In genomic region chr17:29589221-29589898, GRCm38 (mm10) we compare ENCODE assay signal across 10 mouse cellular contexts. TPM values are rescaled to one million over a fixed set of nuclear protein-coding genes. Genes with fewer than 3 reads are reported as not detected.
DNase-seq lines count a peak whose midpoint lies in the region; ATAC-seq and TF ChIP-seq lines count a peak whose summit lies in the region.
"Had no signal": no experiment of that assay in that cellular context is flagged by ENCODE, and none has a peak within 500 bp of the region (broad histone marks: within the 10 kb centered on the region; RNA-seq: fewer than 3 reads in every experiment).

No protein-coding gene starts in this region.

- 47% methylated on average over 11 of the region's 11 CpGs for WGBS in lung, postnatal 0 days
- WGBS in lung, adult 2 months: 66% methylated on average over 11 of the region's 11 CpGs
- WGBS in limb, embryonic 15.5 days: 48% methylated on average over 11 of the region's 11 CpGs
- WGBS in stomach, embryonic 16.5 days: 54% methylated on average over 11 of the region's 11 CpGs
- 71% methylated on average over 11 of the region's 11 CpGs for WGBS in liver, embryonic 11.5 days
- WGBS in liver, embryonic 12.5 days (ENCODE audit: insufficient replicate concordance): 76% methylated on average over 11 of the region's 11 CpGs

- peak; percentile 27 for DNase-seq in embryo, embryonic 10 days (ENCODE audit: low spot score)
- no peak for DNase-seq in embryo, embryonic 9.5 days (ENCODE audit: extremely low spot score)
- DNase-seq in lung, postnatal 0 days (ENCODE audit: low spot score): peak; percentile 65
- no peak for DNase-seq in lung, adult 2 months
- DNase-seq in liver, embryonic 11.5 days (ENCODE audit: low spot score): no peak

- H3K36me3 ChIP-seq in lung, postnatal 0 days (ENCODE audit: insufficient read depth, low read length): no peaks in the 10 kb centered on the region
- peaks cover 26% of the 10 kb centered on the region; the same call in 1 of the 2 replicates for H3K36me3 ChIP-seq in limb, embryonic 15.5 days
- H3K36me3 ChIP-seq in stomach, embryonic 16.5 days (ENCODE audit: control insufficient read depth, insufficient read depth, low read length): no peaks in the 10 kb centered on the region
- no peaks in the 10 kb centered on the region for H3K36me3 ChIP-seq in liver, embryonic 11.5 days (ENCODE audit: control insufficient read depth, insufficient read depth, low read length)
- H3K36me3 ChIP-seq in liver, embryonic 12.5 days: peaks cover 10% of the 10 kb centered on the region

- H3K27ac ChIP-seq in lung, postnatal 0 days (ENCODE audit: low read length): no peak overlapping the region
- peak overlapping the region; percentile 47; the same call in 1 of the 2 replicates for H3K27ac ChIP-seq in limb, embryonic 15.5 days
- H3K27ac ChIP-seq in stomach, embryonic 16.5 days (ENCODE audit: low read length): no peak overlapping the region
- no peak overlapping the region for H3K27ac ChIP-seq in liver, embryonic 11.5 days (ENCODE audit: low read depth, low read length)
- H3K27ac ChIP-seq in liver, embryonic 12.5 days: no peak overlapping the region
- H3K27ac ChIP-seq: liver, embryonic 14.5 days had no signal

- TF ChIP-seq CTCF in lung, postnatal 0 days (IDR thresholded peaks at IDR 0.05): peak; percentile 34
- no peak for TF ChIP-seq CTCF in lung, adult 2 months (IDR thresholded peaks at IDR 0.05; ENCODE audit: insufficient read depth, low read length)

- H3K4me1 ChIP-seq in lung, postnatal 0 days (ENCODE audit: insufficient read depth, low read depth, low read length): no peaks in the 10 kb centered on the region
- H3K4me1 ChIP-seq in lung, adult 2 months (ENCODE audit: control insufficient read depth, insufficient read depth, low read length): no peaks in the 10 kb centered on the region
- H3K4me1 ChIP-seq in limb, embryonic 15.5 days: peaks cover 8% of the 10 kb centered on the region; the same call in 1 of the 2 replicates
- peaks cover 3% of the 10 kb centered on the region; the same call in 1 of the 2 replicates for H3K4me1 ChIP-seq in stomach, embryonic 16.5 days (ENCODE audit: control insufficient read depth, insufficient read depth, low read length)
- H3K4me1 ChIP-seq in liver, embryonic 11.5 days (replicated peaks; ENCODE audit: control insufficient read depth, insufficient read depth, low read length): peaks cover 3% of the 10 kb centered on the region
- peaks cover 8% of the 10 kb centered on the region for H3K4me1 ChIP-seq in liver, embryonic 12.5 days

- no peak overlapping the region for H3K4me3 ChIP-seq in lung, postnatal 0 days (ENCODE audit: low read depth, low read length)
- H3K4me3 ChIP-seq in lung, adult 2 months (replicated peaks; ENCODE audit: extremely low read depth, low read depth, low read length): no peak overlapping the region
- H3K4me3 ChIP-seq in limb, embryonic 15.5 days: no peak overlapping the region
- H3K4me3 ChIP-seq in stomach, embryonic 16.5 days (replicated peaks; ENCODE audit: low read length): no peak overlapping the region
- H3K4me3 ChIP-seq in liver, embryonic 11.5 days (ENCODE audit: low read depth, low read length): no peak overlapping the region
- no peak overlapping the region for H3K4me3 ChIP-seq in liver, embryonic 12.5 days

- H3K27me3 ChIP-seq in lung, postnatal 0 days (replicated peaks; ENCODE audit: insufficient read depth, low read length): no peaks in the 10 kb centered on the region
- H3K27me3 ChIP-seq in limb, embryonic 15.5 days: no peaks in the 10 kb centered on the region
- H3K27me3 ChIP-seq in stomach, embryonic 16.5 days (ENCODE audit: control insufficient read depth, insufficient read depth, low read length): no peaks in the 10 kb centered on the region
- H3K27me3 ChIP-seq in liver, embryonic 11.5 days (replicated peaks; ENCODE audit: control insufficient read depth, insufficient read depth, low read length): no peaks in the 10 kb centered on the region
- H3K27me3 ChIP-seq in liver, embryonic 12.5 days (replicated peaks): no peaks in the 10 kb centered on the region

- ATAC-seq in lung, postnatal 0 days: peak; percentile 79
- no peak for ATAC-seq in limb, embryonic 15.5 days (ENCODE audit: insufficient number of reproducible peaks, low FRiP score, low TSS enrichment, low read depth)
- 0 out of 2 replicates have a peak, but pooled peaks have one; percentile 18 for ATAC-seq in stomach, embryonic 16.5 days (ENCODE audit: insufficient read depth, low FRiP score)
- ATAC-seq in liver, embryonic 11.5 days (replicated peaks; ENCODE audit: low FRiP score): no peak
- no peak for ATAC-seq in liver, embryonic 12.5 days

- H3K4me2 ChIP-seq in lung, postnatal 0 days (replicated peaks; ENCODE audit: low read depth, low read length): no peak overlapping the region
- H3K4me2 ChIP-seq in limb, embryonic 15.5 days: no peak overlapping the region
- no peak overlapping the region for H3K4me2 ChIP-seq in stomach, embryonic 16.5 days (ENCODE audit: low read depth, low read length)
- no peak overlapping the region for H3K4me2 ChIP-seq in liver, embryonic 11.5 days
- H3K4me2 ChIP-seq in liver, embryonic 12.5 days: no peak overlapping the region

- TF ChIP-seq POLR2A in lung, adult 2 months (IDR thresholded peaks at IDR 0.05; ENCODE audit: borderline replicate concordance, extremely low read depth, low read depth, low read length): no peak

- H3K9ac ChIP-seq in lung, postnatal 0 days (replicated peaks; ENCODE audit: low read depth): no peak overlapping the region
- no peak overlapping the region for H3K9ac ChIP-seq in limb, embryonic 15.5 days
- H3K9ac ChIP-seq in stomach, embryonic 16.5 days (ENCODE audit: low read length): no peak overlapping the region
- H3K9ac ChIP-seq in liver, embryonic 11.5 days (ENCODE audit: low read depth, low read length): no peak overlapping the region
- no peak overlapping the region for H3K9ac ChIP-seq in liver, embryonic 12.5 days
- H3K9ac ChIP-seq: liver, embryonic 14.5 days had no signal

- TF ChIP-seq EP300 in lung, postnatal 0 days (IDR thresholded peaks at IDR 0.05): no peak

- no peaks in the 10 kb centered on the region for H3K9me3 ChIP-seq in lung, postnatal 0 days (ENCODE audit: low read length)
- no peaks in the 10 kb centered on the region for H3K9me3 ChIP-seq in limb, embryonic 15.5 days
- no peaks in the 10 kb centered on the region for H3K9me3 ChIP-seq in stomach, embryonic 16.5 days (replicated peaks; ENCODE audit: control insufficient read depth, low read length)
- H3K9me3 ChIP-seq in liver, embryonic 11.5 days (ENCODE audit: control insufficient read depth, low read length): no peaks in the 10 kb centered on the region
- no peaks in the 10 kb centered on the region for H3K9me3 ChIP-seq in liver, embryonic 12.5 days (replicated peaks)

RNA-seq across cellular contexts. Expression of gene Rnf8, which starts 25.2 kb away (rescaled TPM):
- 43.3 and 43.7 TPM in 2 replicates for polyA plus RNA-seq in lung, postnatal 0 days (2015; fragmentation: Nextera tagmentation; extraction: Ambion mirVana)
- 22.5 and 31.1 TPM in 2 replicates for polyA plus RNA-seq in lung, adult 2 months (2012; rRNA removed)
- polyA plus RNA-seq in limb, embryonic 15.5 days (2015; fragmentation: Nextera tagmentation; extraction: Ambion mirVana): 67.3 and 68.8 TPM in 2 replicates
- polyA plus RNA-seq in stomach, embryonic 16.5 days (2015; fragmentation: Nextera tagmentation; extraction: Ambion mirVana): 55.5 and 63.7 TPM in 2 replicates
- polyA plus RNA-seq in liver, embryonic 11.5 days (2014; fragmentation: Nextera tagmentation; extraction: Ambion mirVana): 76.9 and 77.1 TPM in 2 replicates
- polyA plus RNA-seq in liver, embryonic 12.5 days (2016; fragmentation: Nextera tagmentation; extraction: Ambion mirVana): 54.3 and 60.4 TPM in 2 replicates

RNA-seq across cellular contexts. Expression of gene Gm28043, which starts 25.3 kb away (rescaled TPM):
- polyA plus RNA-seq in lung, postnatal 0 days (2015; fragmentation: Nextera tagmentation; extraction: Ambion mirVana): 0.99 and 1.6 TPM in 2 replicates
- 0.75 and 1.2 TPM in 2 replicates for polyA plus RNA-seq in lung, adult 2 months (2012; rRNA removed)
- polyA plus RNA-seq in limb, embryonic 15.5 days (2015; fragmentation: Nextera tagmentation; extraction: Ambion mirVana): 2.5 and 2.8 TPM in 2 replicates
- 2.7 and 3.1 TPM in 2 replicates for polyA plus RNA-seq in stomach, embryonic 16.5 days (2015; fragmentation: Nextera tagmentation; extraction: Ambion mirVana)
- polyA plus RNA-seq in liver, embryonic 11.5 days (2014; fragmentation: Nextera tagmentation; extraction: Ambion mirVana): 2.0 and 2.6 TPM in 2 replicates
- polyA plus RNA-seq in liver, embryonic 12.5 days (2016; fragmentation: Nextera tagmentation; extraction: Ambion mirVana): 1.6 and 1.7 TPM in 2 replicates

RNA-seq across cellular contexts. Expression of gene Tmem217, which starts 37.2 kb away (rescaled TPM):
- 0.31 and 0.76 TPM in 2 replicates for polyA plus RNA-seq in lung, postnatal 0 days (2015; fragmentation: Nextera tagmentation; extraction: Ambion mirVana)
- 0.28 TPM in 1 of 2 replicates, not detected in the other for polyA plus RNA-seq in lung, adult 2 months (2012; rRNA removed)
- polyA plus RNA-seq in limb, embryonic 15.5 days (2015; fragmentation: Nextera tagmentation; extraction: Ambion mirVana): 0.73 and 1.1 TPM in 2 replicates
- 0.61 and 0.65 TPM in 2 replicates for polyA plus RNA-seq in stomach, embryonic 16.5 days (2015; fragmentation: Nextera tagmentation; extraction: Ambion mirVana)
- 0.42 and 0.52 TPM in 2 replicates for polyA plus RNA-seq in liver, embryonic 11.5 days (2014; fragmentation: Nextera tagmentation; extraction: Ambion mirVana)
- 0.67 and 0.68 TPM in 2 replicates for polyA plus RNA-seq in liver, embryonic 12.5 days (2016; fragmentation: Nextera tagmentation; extraction: Ambion mirVana)

RNA-seq across cellular contexts. Expression of gene Tbc1d22b, which starts 39.8 kb away (rescaled TPM):
- polyA plus RNA-seq in lung, postnatal 0 days (2015; fragmentation: Nextera tagmentation; extraction: Ambion mirVana): 5.9 and 6.7 TPM in 2 replicates
- polyA plus RNA-seq in lung, adult 2 months (2012; rRNA removed): 16.5 and 17.7 TPM in 2 replicates
- polyA plus RNA-seq in limb, embryonic 15.5 days (2015; fragmentation: Nextera tagmentation; extraction: Ambion mirVana): 13.4 and 14.7 TPM in 2 replicates
- polyA plus RNA-seq in stomach, embryonic 16.5 days (2015; fragmentation: Nextera tagmentation; extraction: Ambion mirVana): 10.9 and 12.2 TPM in 2 replicates
- 11.5 and 11.8 TPM in 2 replicates for polyA plus RNA-seq in liver, embryonic 11.5 days (2014; fragmentation: Nextera tagmentation; extraction: Ambion mirVana)
- polyA plus RNA-seq in liver, embryonic 12.5 days (2016; fragmentation: Nextera tagmentation; extraction: Ambion mirVana): 7.4 and 7.9 TPM in 2 replicates

RNA-seq across cellular contexts. Expression of gene Gm17657, which starts 39.9 kb away (rescaled TPM):
- not detected in 2 replicates for polyA plus RNA-seq in lung, postnatal 0 days (2015; fragmentation: Nextera tagmentation; extraction: Ambion mirVana)
- polyA plus RNA-seq in lung, adult 2 months (2012; rRNA removed): not detected in 2 replicates
- not detected in 2 replicates for polyA plus RNA-seq in limb, embryonic 15.5 days (2015; fragmentation: Nextera tagmentation; extraction: Ambion mirVana)
- not detected in 2 replicates for polyA plus RNA-seq in stomach, embryonic 16.5 days (2015; fragmentation: Nextera tagmentation; extraction: Ambion mirVana)
- polyA plus RNA-seq in liver, embryonic 11.5 days (2014; fragmentation: Nextera tagmentation; extraction: Ambion mirVana): 0.11 TPM in 1 of 2 replicates, not detected in the other
- polyA plus RNA-seq in liver, embryonic 12.5 days (2016; fragmentation: Nextera tagmentation; extraction: Ambion mirVana): not detected in 2 replicates
- polyA plus RNA-seq: heart, postnatal 0 days; liver, embryonic 14.5 days had no signal

Comparison
In these comparisons a context has a peak if more than half of its experiments do, and no peak if none do; other contexts are left out.
1. DNase-seq: peak in embryo, embryonic 10 days (single experiment) and lung, postnatal 0 days (single experiment); none in embryo, embryonic 9.5 days (single experiment), lung, adult 2 months (single experiment) and liver, embryonic 11.5 days (single experiment).
2. ATAC-seq: peak in lung, postnatal 0 days (single experiment) and stomach, embryonic 16.5 days (single experiment); none in limb, embryonic 15.5 days (single experiment), liver, embryonic 11.5 days (single experiment) and liver, embryonic 12.5 days (single experiment).